Mouse (Mus musculus): ENCODE results near the gene Luc7l2. TPM values are rescaled to one million over a fixed set of nuclear protein-coding genes. Genes with fewer than 3 reads are reported as not detected.

The Luc7l2 gene
- polyA plus RNA-seq, 1 experiment from 2014 or later, result 34.4 TPM

GRCm38 (mm10) chr6:38580112-38580857 lies 29.2 kb downstream of the Luc7l2 start:
- no peak for ATAC-seq (ENCODE audit: insufficient number of reproducible peaks, low FRiP score)
- WGBS, result 100% methylated on average over 3 of the region's 3 CpGs
- no peaks in the 10 kb centered on the region for H3K27me3 ChIP-seq (replicated peaks)
- no peaks in the 10 kb centered on the region for H3K9me3 ChIP-seq (replicated peaks)
- no peak overlapping the region for H3K4me3 ChIP-seq
- H3K36me3 ChIP-seq, result peaks cover 43% of the 10 kb centered on the region
- H3K4me1 ChIP-seq (replicated peaks), result no peaks in the 10 kb centered on the region
- H3K27ac ChIP-seq (ENCODE audit: poor library complexity, severe bottlenecking), result no peak overlapping the region
- no peak overlapping the region for H3K4me2 ChIP-seq
- H3K9ac ChIP-seq, result no peak overlapping the region

DNA sequence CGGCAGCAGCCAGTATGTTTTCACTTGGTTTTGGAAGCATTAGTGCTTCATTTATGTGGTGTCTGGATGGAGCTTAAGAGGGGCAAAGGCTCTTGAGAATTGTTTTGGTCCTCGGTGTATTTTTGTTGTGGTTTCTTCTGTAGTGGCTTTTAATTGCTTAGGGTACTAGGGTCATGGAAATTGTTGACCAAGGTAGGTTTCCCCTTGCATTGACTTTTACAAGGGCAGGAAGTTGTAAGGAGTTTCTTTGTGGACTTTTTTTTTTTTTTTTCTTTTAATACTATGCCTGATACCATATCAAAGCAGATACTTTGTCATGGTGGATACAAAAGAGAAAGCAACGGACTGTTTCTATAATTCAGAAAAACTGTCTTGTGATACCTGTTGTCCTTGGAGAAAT lies 30.6 kb downstream of the Luc7l2 start:
- Histone ChIP-seq H3K36me3 (peaks cover 53% of the 10 kb centered on the region), H3K4me3 (no peak overlapping the region), H3K4me2 (no peak overlapping the region), H3K9ac (no peak overlapping the region), H3K27me3 (replicated peaks) (no peaks in the 10 kb centered on the region), H3K9me3 (replicated peaks) (no peaks in the 10 kb centered on the region), H3K4me1 (replicated peaks) (no peaks in the 10 kb centered on the region), H3K27ac (ENCODE audit: poor library complexity, severe bottlenecking) (no peak overlapping the region)
- no peak for ATAC-seq (ENCODE audit: insufficient number of reproducible peaks, low FRiP score)
- WGBS, result 87% methylated on average over 3 of the region's 3 CpGs

DNA sequence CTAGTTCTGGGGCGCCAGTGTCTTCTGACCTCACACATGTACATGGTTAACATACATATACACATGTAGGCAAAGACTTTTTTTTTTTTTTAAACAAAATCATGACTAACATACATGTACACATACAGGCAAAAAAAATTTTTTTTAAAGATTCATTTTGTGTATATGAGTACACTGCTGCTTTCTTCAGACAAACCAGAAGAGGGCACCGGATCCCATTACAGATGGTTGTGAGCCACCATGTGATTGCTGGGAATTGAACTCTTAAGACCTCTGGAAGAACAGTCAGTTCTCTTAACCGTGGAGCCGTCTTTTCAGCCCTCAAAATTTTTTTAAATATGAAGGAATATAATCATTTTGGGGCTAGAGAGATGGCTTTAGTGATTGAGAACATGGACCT lies 46.3 kb downstream of the Luc7l2 start:
- ATAC-seq (ENCODE audit: insufficient number of reproducible peaks, low FRiP score), result no peak
- Histone ChIP-seq H3K4me3 (no peak overlapping the region), H3K27ac (ENCODE audit: poor library complexity, severe bottlenecking) (no peak overlapping the region), H3K9me3 (replicated peaks) (no peaks in the 10 kb centered on the region), H3K4me2 (no peak overlapping the region), H3K36me3 (peaks cover 61% of the 10 kb centered on the region), H3K9ac (no peak overlapping the region), H3K4me1 (replicated peaks) (no peaks in the 10 kb centered on the region), H3K27me3 (replicated peaks) (no peaks in the 10 kb centered on the region)
- WGBS, result 94% methylated on average over 4 of the region's 4 CpGs

GRCm38 (mm10) chr6:38609892-38610291 lies 58.8 kb downstream of the Luc7l2 start:
- no peak overlapping the region for H3K4me2 ChIP-seq
- no peak overlapping the region for H3K4me3 ChIP-seq
- H3K9me3 ChIP-seq (replicated peaks), result no peaks in the 10 kb centered on the region
- WGBS, result 73% methylated on average over 2 of the region's 2 CpGs
- peaks cover 48% of the 10 kb centered on the region for H3K36me3 ChIP-seq
- no peak for ATAC-seq (ENCODE audit: insufficient number of reproducible peaks, low FRiP score)
- H3K4me1 ChIP-seq (replicated peaks), result no peaks in the 10 kb centered on the region
- H3K27me3 ChIP-seq (replicated peaks), result no peaks in the 10 kb centered on the region
- no peak overlapping the region for H3K9ac ChIP-seq
- H3K27ac ChIP-seq (ENCODE audit: poor library complexity, severe bottlenecking), result no peak overlapping the region

- WGBS, result 94% methylated on average over 1 of the region's 1 CpGs
- Histone ChIP-seq H3K4me3 (no peak overlapping the region), H3K36me3 (peaks cover 31% of the 10 kb centered on the region), H3K27ac (ENCODE audit: poor library complexity, severe bottlenecking) (no peak overlapping the region), H3K9me3 (replicated peaks) (peaks cover 9% of the 10 kb centered on the region), H3K4me2 (no peak overlapping the region), H3K9ac (no peak overlapping the region), H3K27me3 (replicated peaks) (no peaks in the 10 kb centered on the region), H3K4me1 (replicated peaks) (peaks cover 19% of the 10 kb centered on the region)
- no peak for ATAC-seq (ENCODE audit: insufficient number of reproducible peaks, low FRiP score)
Observed at GRCm38 (mm10) chr6:38622406-38622805, 71.3 kb downstream of the Luc7l2 start.

DNA sequence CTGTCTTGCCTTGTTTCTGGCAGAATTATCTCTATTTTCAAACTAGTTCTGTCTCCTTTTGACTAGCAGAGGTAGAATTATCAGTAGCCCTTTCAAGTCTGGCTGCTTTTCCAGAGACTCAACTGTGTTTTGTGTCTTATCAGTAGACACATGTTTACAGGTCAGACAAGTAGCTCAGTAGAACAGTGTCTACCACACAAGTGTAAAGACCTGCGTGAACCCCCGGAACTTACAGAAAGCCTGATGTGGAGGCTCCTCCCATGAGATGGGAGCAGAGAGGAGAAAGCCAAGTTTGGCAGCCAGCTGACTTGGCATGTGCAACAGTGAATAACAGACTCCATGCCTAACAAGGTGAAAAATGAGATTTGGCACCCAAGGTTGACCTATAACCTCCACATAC lies 72.3 kb downstream of the Luc7l2 start:
- H3K9me3 ChIP-seq (replicated peaks), result peaks cover 2% of the 10 kb centered on the region; the same call in 1 of the 2 replicates
- H3K36me3 ChIP-seq, result peaks cover 31% of the 10 kb centered on the region
- peak; percentile 71; the same call in 1 of the 2 replicates for ATAC-seq (ENCODE audit: insufficient number of reproducible peaks, low FRiP score)
- H3K4me2 ChIP-seq, result no peak overlapping the region
- whole genome bisulfite sequencing, result 25% methylated on average over 2 of the region's 2 CpGs
- H3K9ac ChIP-seq, result no peak overlapping the region
- H3K4me3 ChIP-seq, result no peak overlapping the region
- H3K27me3 ChIP-seq (replicated peaks), result no peaks in the 10 kb centered on the region
- peaks cover 19% of the 10 kb centered on the region for H3K4me1 ChIP-seq (replicated peaks)
- peak overlapping the region; percentile 49; the same call in 1 of the 2 replicates for H3K27ac ChIP-seq (ENCODE audit: poor library complexity, severe bottlenecking)

DNA sequence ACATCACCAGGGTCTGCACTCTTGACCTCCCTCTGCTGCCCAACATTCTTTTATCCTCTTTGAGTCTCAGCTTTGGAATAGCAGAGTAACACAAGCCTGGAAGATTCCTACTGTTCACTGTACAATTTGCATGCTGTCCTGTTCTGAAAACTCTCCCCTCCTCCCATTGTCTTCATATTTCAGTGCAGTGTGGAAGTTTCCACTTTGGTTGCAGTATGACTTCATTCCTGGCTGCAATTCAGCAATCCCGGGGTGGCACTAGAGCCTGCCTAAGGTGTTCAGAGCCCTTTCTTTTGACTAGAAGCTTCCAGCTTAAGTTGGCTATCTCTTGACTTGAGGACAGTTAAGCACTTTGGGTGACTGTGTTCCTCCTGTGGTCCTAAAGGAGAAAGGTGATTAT lies 73.3 kb downstream of the Luc7l2 start:
- Histone ChIP-seq H3K4me1 (replicated peaks) (peaks cover 19% of the 10 kb centered on the region), H3K9ac (no peak overlapping the region), H3K9me3 (replicated peaks) (no peaks in the 10 kb centered on the region), H3K4me2 (no peak overlapping the region), H3K27ac (ENCODE audit: poor library complexity, severe bottlenecking) (no peak overlapping the region), H3K27me3 (replicated peaks) (no peaks in the 10 kb centered on the region), H3K4me3 (no peak overlapping the region), H3K36me3 (peaks cover 21% of the 10 kb centered on the region)
- 54% methylated on average over 1 of the region's 1 CpGs for WGBS
- ATAC-seq (ENCODE audit: insufficient number of reproducible peaks, low FRiP score), result no peak

- WGBS, result 93% methylated on average over 5 of the region's 5 CpGs
Observed at GRCm38 (mm10) chr6:38626086-38626485, 75.0 kb downstream of the Luc7l2 start.

GRCm38 (mm10) chr6:38627081-38627480 lies 75.9 kb downstream of the Luc7l2 start:
- ATAC-seq (ENCODE audit: insufficient number of reproducible peaks, low FRiP score), result no peak
- WGBS, result 89% methylated on average over 4 of the region's 4 CpGs
- H3K36me3 ChIP-seq, result 0 out of 2 replicates have a peak, but pooled peaks cover 11% of the 10 kb centered on the region
- no peaks in the 10 kb centered on the region for H3K9me3 ChIP-seq (replicated peaks)
- no peak overlapping the region for H3K27ac ChIP-seq (ENCODE audit: poor library complexity, severe bottlenecking)
- no peak overlapping the region for H3K4me3 ChIP-seq
- H3K4me2 ChIP-seq, result no peak overlapping the region
- H3K4me1 ChIP-seq (replicated peaks), result peaks cover 19% of the 10 kb centered on the region
- no peak overlapping the region for H3K9ac ChIP-seq
- H3K27me3 ChIP-seq (replicated peaks), result no peaks in the 10 kb centered on the region

More at GRCm38 (mm10) chr6:38626086-38626485, 75.0 kb downstream of the Luc7l2 start:
- peaks cover 19% of the 10 kb centered on the region for H3K4me1 ChIP-seq (replicated peaks)
- no peaks in the 10 kb centered on the region for H3K9me3 ChIP-seq (replicated peaks)
- H3K4me2 ChIP-seq, result no peak overlapping the region
- no peaks in the 10 kb centered on the region for H3K27me3 ChIP-seq (replicated peaks)
- no peak overlapping the region for H3K4me3 ChIP-seq
- H3K36me3 ChIP-seq, result 0 out of 2 replicates have a peak, but pooled peaks cover 11% of the 10 kb centered on the region
- ATAC-seq (ENCODE audit: insufficient number of reproducible peaks, low FRiP score), result no peak
- H3K27ac ChIP-seq (ENCODE audit: poor library complexity, severe bottlenecking), result no peak overlapping the region
- H3K9ac ChIP-seq, result no peak overlapping the region

DNA sequence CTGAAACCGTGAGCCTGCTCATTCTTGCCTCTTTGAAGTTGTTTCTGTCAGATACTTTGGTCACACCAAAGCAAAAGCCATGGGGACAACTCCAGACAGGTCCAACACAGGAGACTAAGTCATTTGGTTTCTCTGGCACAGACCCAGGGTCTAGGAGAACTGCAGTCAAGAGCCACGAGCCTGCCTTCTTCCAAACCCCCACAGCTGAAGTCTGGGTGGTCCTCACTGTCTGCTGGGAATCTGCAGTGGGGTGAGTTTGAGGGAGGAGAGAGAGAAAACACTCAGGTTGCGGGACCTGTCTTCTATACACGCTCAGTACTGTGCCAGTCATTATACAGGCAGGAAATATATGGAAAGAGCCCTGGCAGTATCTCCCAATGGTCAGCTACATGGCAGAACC lies 76.4 kb downstream of the Luc7l2 start:
- ATAC-seq (ENCODE audit: insufficient number of reproducible peaks, low FRiP score), result no peak
- H3K9ac ChIP-seq, result no peak overlapping the region
- H3K27ac ChIP-seq (ENCODE audit: poor library complexity, severe bottlenecking), result no peak overlapping the region
- 80% methylated on average over 4 of the region's 4 CpGs for WGBS
- H3K4me1 ChIP-seq (replicated peaks), result peaks cover 19% of the 10 kb centered on the region
- H3K9me3 ChIP-seq (replicated peaks), result no peaks in the 10 kb centered on the region
- H3K4me3 ChIP-seq, result no peak overlapping the region
- no peaks in the 10 kb centered on the region for H3K27me3 ChIP-seq (replicated peaks)
- no peak overlapping the region for H3K4me2 ChIP-seq
- H3K36me3 ChIP-seq, result 0 out of 2 replicates have a peak, but pooled peaks cover 11% of the 10 kb centered on the region

GRCm38 (mm10) chr6:38629556-38629955 lies 78.4 kb downstream of the Luc7l2 start:
- no peak for ATAC-seq (ENCODE audit: insufficient number of reproducible peaks, low FRiP score)
- 88% methylated on average over 1 of the region's 1 CpGs for WGBS
- H3K9me3 ChIP-seq (replicated peaks), result no peaks in the 10 kb centered on the region
- no peak overlapping the region for H3K9ac ChIP-seq
- H3K27ac ChIP-seq (ENCODE audit: poor library complexity, severe bottlenecking), result no peak overlapping the region
- peaks cover 17% of the 10 kb centered on the region for H3K27me3 ChIP-seq (replicated peaks)
- H3K36me3 ChIP-seq, result 0 out of 2 replicates have a peak, but pooled peaks cover 11% of the 10 kb centered on the region
- H3K4me3 ChIP-seq, result no peak overlapping the region
- peaks cover under 1% of the 10 kb centered on the region for H3K4me1 ChIP-seq (replicated peaks)
- H3K4me2 ChIP-seq, result no peak overlapping the region

Measured in heart, embryonic 12.5 days (tissue).